Mouse (Mus musculus): ENCODE results near the gene Mfrp. TPM values are rescaled to one million over a fixed set of nuclear protein-coding genes. Genes with fewer than 3 reads are reported as not detected.

Mfrp gene
- polyA plus RNA-seq, 1 experiment from 2014 or later, result 0.14 TPM

GRCm38 (mm10) chr9:44081581-44081980 lies 19.9 kb upstream of the Mfrp start:
- Histone ChIP-seq H3K27ac (no peak overlapping the region), H3K9me3 (no peaks in the 10 kb centered on the region), H3K27me3 (ENCODE audit: insufficient read depth, poor library complexity, severe bottlenecking) (peaks cover 90% of the 10 kb centered on the region), H3K36me3 (no peaks in the 10 kb centered on the region), H3K4me1 (replicated peaks) (peaks cover 57% of the 10 kb centered on the region), H3K4me3 (no peak overlapping the region)
- WGBS, result 71% methylated on average over 5 of the region's 5 CpGs
- no peak for DNase-seq (ENCODE audit: low spot score)

GRCm38 (mm10) chr9:44082266-44082665 lies 19.3 kb upstream of the Mfrp start:
- no peak for DNase-seq (ENCODE audit: low spot score)
- 91% methylated on average over 5 of the region's 5 CpGs for WGBS
- Histone ChIP-seq H3K36me3 (no peaks in the 10 kb centered on the region), H3K27ac (no peak overlapping the region), H3K4me3 (no peak overlapping the region), H3K27me3 (ENCODE audit: insufficient read depth, poor library complexity, severe bottlenecking) (peaks cover 93% of the 10 kb centered on the region), H3K4me1 (replicated peaks) (peaks cover 54% of the 10 kb centered on the region), H3K9me3 (no peaks in the 10 kb centered on the region)

GRCm38 (mm10) chr9:44083392-44084121 lies 18.0 kb upstream of the Mfrp start:
- H3K9me3 ChIP-seq, result no peaks in the 10 kb centered on the region
- H3K36me3 ChIP-seq, result no peaks in the 10 kb centered on the region
- peaks cover 95% of the 10 kb centered on the region for H3K27me3 ChIP-seq (ENCODE audit: insufficient read depth, poor library complexity, severe bottlenecking)
- 9% methylated on average over 23 of the region's 23 CpGs for WGBS
- no peak overlapping the region for H3K27ac ChIP-seq
- H3K4me1 ChIP-seq (replicated peaks), result peaks cover 60% of the 10 kb centered on the region
- DNase-seq (ENCODE audit: low spot score), result no peak
- H3K4me3 ChIP-seq, result peak overlapping the region; percentile 67

- H3K27me3 ChIP-seq (ENCODE audit: insufficient read depth, poor library complexity, severe bottlenecking), result peaks cover 95% of the 10 kb centered on the region
- H3K27ac ChIP-seq, result peak overlapping the region; percentile 86
- under 1% methylated on average over 14 of the region's 14 CpGs for WGBS
Measured at GRCm38 (mm10) chr9:44084236-44084635, 17.3 kb upstream of the Mfrp start.

GRCm38 (mm10) chr9:44084659-44085229 lies 16.8 kb upstream of the Mfrp start:
- no peaks in the 10 kb centered on the region for H3K9me3 ChIP-seq
- peak overlapping the region; percentile 86 for H3K27ac ChIP-seq
- peak overlapping the region; percentile 67 for H3K4me3 ChIP-seq
- peak; percentile 92 for DNase-seq (ENCODE audit: low spot score)
- under 1% methylated on average over 62 of the region's 62 CpGs for WGBS
- peaks cover 60% of the 10 kb centered on the region for H3K4me1 ChIP-seq (replicated peaks)
- H3K36me3 ChIP-seq, result 0 out of 2 replicates have a peak, but pooled peaks cover 6% of the 10 kb centered on the region
- peaks cover 97% of the 10 kb centered on the region for H3K27me3 ChIP-seq (ENCODE audit: insufficient read depth, poor library complexity, severe bottlenecking)

More at GRCm38 (mm10) chr9:44084236-44084635, 17.3 kb upstream of the Mfrp start:
- no peak for DNase-seq (ENCODE audit: low spot score)
- H3K9me3 ChIP-seq, result no peaks in the 10 kb centered on the region
- H3K36me3 ChIP-seq, result 0 out of 2 replicates have a peak, but pooled peaks cover 2% of the 10 kb centered on the region
- H3K4me1 ChIP-seq (replicated peaks), result peaks cover 59% of the 10 kb centered on the region
- H3K4me3 ChIP-seq, result peak overlapping the region; percentile 67

- 3% methylated on average over 10 of the region's 10 CpGs for WGBS
- peak overlapping the region; percentile 67 for H3K4me3 ChIP-seq
- peaks cover 62% of the 10 kb centered on the region for H3K4me1 ChIP-seq (replicated peaks)
- 0 out of 2 replicates have a peak, but pooled peaks cover 11% of the 10 kb centered on the region for H3K36me3 ChIP-seq
- H3K27me3 ChIP-seq (ENCODE audit: insufficient read depth, poor library complexity, severe bottlenecking), result peaks cover 94% of the 10 kb centered on the region
- no peaks in the 10 kb centered on the region for H3K9me3 ChIP-seq
- no peak for DNase-seq (ENCODE audit: low spot score)
- peak overlapping the region; percentile 86 for H3K27ac ChIP-seq
Measured at GRCm38 (mm10) chr9:44085276-44085675, 16.3 kb upstream of the Mfrp start.

- H3K27ac ChIP-seq, result no peak overlapping the region
- H3K9me3 ChIP-seq, result no peaks in the 10 kb centered on the region
- peaks cover 15% of the 10 kb centered on the region for H3K36me3 ChIP-seq
- DNase-seq (ENCODE audit: low spot score), result no peak
- peaks cover 88% of the 10 kb centered on the region for H3K27me3 ChIP-seq (ENCODE audit: insufficient read depth, poor library complexity, severe bottlenecking)
- WGBS, result 66% methylated on average over 15 of the region's 15 CpGs
- H3K4me1 ChIP-seq (replicated peaks), result peaks cover 62% of the 10 kb centered on the region
- peak overlapping the region; percentile 67 for H3K4me3 ChIP-seq
Measured at GRCm38 (mm10) chr9:44085741-44086665, 15.5 kb upstream of the Mfrp start.

- Histone ChIP-seq H3K4me1 (replicated peaks) (peaks cover 62% of the 10 kb centered on the region), H3K9me3 (no peaks in the 10 kb centered on the region), H3K27me3 (ENCODE audit: insufficient read depth, poor library complexity, severe bottlenecking) (peaks cover 78% of the 10 kb centered on the region), H3K4me3 (no peak overlapping the region), H3K27ac (no peak overlapping the region), H3K36me3 (peaks cover 25% of the 10 kb centered on the region)
- 35% methylated on average over 10 of the region's 10 CpGs for WGBS
- no peak for DNase-seq (ENCODE audit: low spot score)
Measured at GRCm38 (mm10) chr9:44086960-44087359, 14.6 kb upstream of the Mfrp start.

- Histone ChIP-seq H3K27ac (no peak overlapping the region), H3K4me3 (no peak overlapping the region), H3K9me3 (no peaks in the 10 kb centered on the region), H3K36me3 (peaks cover 33% of the 10 kb centered on the region), H3K27me3 (ENCODE audit: insufficient read depth, poor library complexity, severe bottlenecking) (peaks cover 69% of the 10 kb centered on the region), H3K4me1 (replicated peaks) (peaks cover 62% of the 10 kb centered on the region)
- DNase-seq (ENCODE audit: low spot score), result no peak
- 11% methylated on average over 15 of the region's 15 CpGs for WGBS
Measured at GRCm38 (mm10) chr9:44087761-44088455, 13.6 kb upstream of the Mfrp start.

- WGBS, result 56% methylated on average over 12 of the region's 12 CpGs
- no peaks in the 10 kb centered on the region for H3K9me3 ChIP-seq
- DNase-seq (ENCODE audit: low spot score), result no peak
- no peak overlapping the region for H3K4me3 ChIP-seq
- H3K4me1 ChIP-seq (replicated peaks), result peaks cover 56% of the 10 kb centered on the region
- no peak overlapping the region for H3K27ac ChIP-seq
- H3K27me3 ChIP-seq (ENCODE audit: insufficient read depth, poor library complexity, severe bottlenecking), result peaks cover 57% of the 10 kb centered on the region
- H3K36me3 ChIP-seq, result peaks cover 40% of the 10 kb centered on the region
Measured at GRCm38 (mm10) chr9:44088877-44089608, 12.5 kb upstream of the Mfrp start.

GRCm38 (mm10) chr9:44093612-44094503 lies 7.7 kb upstream of the Mfrp start:
- H3K36me3 ChIP-seq, result peaks cover 40% of the 10 kb centered on the region
- H3K27me3 ChIP-seq (ENCODE audit: insufficient read depth, poor library complexity, severe bottlenecking), result peaks cover 12% of the 10 kb centered on the region
- H3K4me1 ChIP-seq (replicated peaks), result peaks cover 33% of the 10 kb centered on the region
- H3K4me3 ChIP-seq, result no peak overlapping the region
- no peaks in the 10 kb centered on the region for H3K9me3 ChIP-seq
- 33% methylated on average over 24 of the region's 24 CpGs for WGBS
- DNase-seq (ENCODE audit: low spot score), result peak; percentile 77
- no peak overlapping the region for H3K27ac ChIP-seq

All from hindbrain, embryonic 10.5 days (tissue).